Mouse (Mus musculus) neutrophil, adult 5-6 weeks (primary cell): ENCODE measurements around the gene Emsy. TPM values are rescaled to one million over a fixed set of nuclear protein-coding genes. Genes with fewer than 3 reads are reported as not detected.
A peak's percentile ranks its signal among the peaks of the same experiment; 100 is the strongest.

Experiments used
- ATAC-seq: fragments of 151-379, 151-347 bp; 2 replicates; pipeline ENCODE4 v1.8.0; 2017; ENCODE audit warnings: mild to moderate bottlenecking, moderate TSS enrichment; ENCODE audit not compliant: insufficient number of reproducible peaks, poor library complexity, low FRiP score, severe bottlenecking; ENCODE audit errors: extremely low read depth
- total RNA-seq: library from RNA; stranded (forward); fragments of 200-1000 nt; gene quantifications from 2 replicates; pipeline ENCODE4 v1.2.3, GENCODE M21; 2017

The Emsy gene
- total RNA-seq, 1 experiment from 2014 or later: 95.3 TPM

DNA sequence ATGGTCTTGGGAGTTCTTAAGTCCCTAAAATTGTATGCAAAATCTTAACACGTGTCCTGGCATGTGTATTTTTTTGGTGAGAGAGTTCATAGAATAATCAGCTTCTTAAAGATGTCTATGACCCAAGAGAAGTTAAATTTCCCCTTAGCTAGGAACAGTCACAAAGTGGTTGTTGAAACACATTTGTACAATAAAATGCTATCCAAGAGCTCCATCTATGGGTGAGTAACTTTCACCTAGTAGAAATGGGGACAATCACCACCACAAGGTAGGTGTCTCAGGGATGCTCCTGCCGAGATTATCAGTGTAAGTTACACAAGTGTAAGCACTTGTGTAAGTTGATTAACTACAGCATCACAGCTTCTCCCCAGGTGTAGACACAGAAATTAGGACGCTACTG is 67.6 kb downstream of the Emsy start:
- ATAC-seq: no peak

DNA sequence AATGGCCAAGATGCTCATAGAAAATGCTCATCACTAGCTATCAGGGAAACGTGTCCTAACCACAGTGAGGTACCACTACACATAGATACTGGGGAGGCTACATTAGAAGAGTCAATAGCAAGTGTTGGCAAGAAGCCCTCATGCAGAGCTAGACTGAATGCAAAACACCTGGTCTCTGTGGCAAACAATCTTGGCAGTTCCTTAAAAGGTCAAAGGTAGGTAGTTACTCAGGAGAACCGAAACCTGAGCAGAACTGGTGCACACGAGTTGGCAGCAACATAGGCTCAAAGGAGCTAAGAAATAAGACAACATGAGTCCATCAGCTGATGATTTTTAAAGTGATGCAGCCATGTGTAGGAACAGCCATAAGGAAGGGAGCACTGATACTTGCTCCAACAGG is 70.3 kb downstream of the Emsy start:
- peak; percentile 85 for ATAC-seq

DNA sequence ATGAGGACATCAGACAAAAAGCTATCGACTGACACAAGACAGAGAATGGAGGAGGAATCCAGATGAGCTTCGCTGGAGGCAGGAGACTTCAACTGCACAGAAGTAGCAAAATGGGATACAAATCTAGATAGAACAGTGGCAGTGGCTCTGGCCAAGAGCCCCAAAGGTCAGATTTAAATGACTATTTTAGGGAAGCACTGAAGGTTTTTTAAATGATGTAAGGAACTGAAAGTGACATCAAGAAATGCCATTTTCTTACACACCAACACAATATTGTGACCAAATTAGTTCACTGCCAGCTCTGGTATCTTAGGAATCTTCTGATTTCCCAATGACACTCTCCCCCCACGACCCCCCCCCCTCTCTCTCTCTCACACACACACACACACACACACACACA is 72.0 kb downstream of the Emsy start:
- no peak for ATAC-seq

DNA sequence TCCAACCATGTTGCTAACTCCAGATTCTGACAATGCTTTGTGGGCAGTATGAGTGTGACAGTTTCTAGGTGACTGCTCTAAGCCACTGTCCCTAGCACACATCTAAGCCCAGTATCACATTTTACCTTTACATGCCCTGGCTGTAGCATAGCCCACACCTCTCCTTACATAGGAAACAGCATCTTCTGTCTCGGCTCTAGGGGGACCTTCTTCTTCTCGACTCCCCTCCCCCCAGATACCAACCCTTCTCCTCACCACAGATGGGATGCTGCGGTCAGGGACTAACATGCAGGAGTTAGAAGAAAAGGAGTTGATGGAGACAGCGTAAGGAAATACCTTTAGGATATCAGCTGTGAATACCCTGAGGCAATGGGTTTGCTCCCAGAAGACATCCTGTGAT is 75.3 kb downstream of the Emsy start:
- ATAC-seq: no peak

DNA sequence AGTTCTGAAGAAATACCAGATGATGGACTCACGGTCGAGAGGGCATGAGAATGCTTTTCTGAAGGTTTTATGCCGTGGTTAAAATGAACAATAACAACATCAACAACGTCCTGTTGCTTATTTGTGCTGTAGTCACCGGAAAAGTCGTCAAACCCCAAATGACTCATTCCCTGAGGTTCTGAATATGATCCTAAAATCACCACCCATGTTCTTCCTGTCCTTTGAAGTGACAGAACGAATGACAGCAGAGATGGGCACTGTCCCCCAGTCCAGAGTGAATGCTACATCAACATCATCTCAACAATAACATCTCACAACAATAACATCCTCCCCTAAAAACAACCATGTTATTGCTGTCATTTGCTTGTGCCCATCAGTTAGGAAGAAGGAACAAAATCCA is 76.1 kb downstream of the Emsy start:
- no peak for ATAC-seq

DNA sequence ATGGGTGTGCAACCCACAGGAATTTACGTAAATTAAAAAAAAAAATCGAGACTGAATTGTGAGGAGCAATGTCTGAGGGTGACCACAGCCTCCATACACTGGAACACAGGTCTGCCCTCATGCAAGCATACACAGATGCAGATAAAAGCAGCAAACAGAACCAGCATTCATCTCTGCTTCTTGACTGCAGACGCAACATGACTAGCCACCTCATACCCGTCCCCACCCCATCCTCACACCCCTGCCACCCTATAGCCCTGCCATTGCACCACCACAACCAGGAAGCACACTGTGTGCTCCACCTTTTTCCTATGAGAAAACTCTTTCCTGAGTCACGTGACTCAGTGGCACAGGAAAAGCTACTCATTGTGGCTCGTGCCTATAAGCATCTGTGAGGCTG is 76.9 kb downstream of the Emsy start:
- ATAC-seq: no peak

DNA sequence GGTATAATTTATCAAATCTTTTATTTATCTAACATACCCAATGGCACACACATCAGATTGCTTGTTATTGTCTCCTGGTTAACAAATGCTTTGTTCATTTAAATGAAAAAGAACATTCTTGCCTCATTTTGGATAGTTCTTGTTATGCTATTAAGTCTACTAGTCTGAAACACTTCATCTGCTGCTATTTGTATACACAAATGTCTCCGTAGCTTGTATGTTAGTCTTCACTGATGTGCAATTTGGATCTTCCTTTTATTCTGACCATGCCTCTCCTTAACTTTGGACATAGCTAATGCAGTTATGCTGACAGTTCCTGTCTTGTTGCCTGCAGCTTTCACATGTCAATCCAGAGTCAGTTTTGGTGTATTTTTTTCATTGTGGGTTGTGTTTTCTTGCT is 79.1 kb downstream of the Emsy start:
- ATAC-seq: no peak

DNA sequence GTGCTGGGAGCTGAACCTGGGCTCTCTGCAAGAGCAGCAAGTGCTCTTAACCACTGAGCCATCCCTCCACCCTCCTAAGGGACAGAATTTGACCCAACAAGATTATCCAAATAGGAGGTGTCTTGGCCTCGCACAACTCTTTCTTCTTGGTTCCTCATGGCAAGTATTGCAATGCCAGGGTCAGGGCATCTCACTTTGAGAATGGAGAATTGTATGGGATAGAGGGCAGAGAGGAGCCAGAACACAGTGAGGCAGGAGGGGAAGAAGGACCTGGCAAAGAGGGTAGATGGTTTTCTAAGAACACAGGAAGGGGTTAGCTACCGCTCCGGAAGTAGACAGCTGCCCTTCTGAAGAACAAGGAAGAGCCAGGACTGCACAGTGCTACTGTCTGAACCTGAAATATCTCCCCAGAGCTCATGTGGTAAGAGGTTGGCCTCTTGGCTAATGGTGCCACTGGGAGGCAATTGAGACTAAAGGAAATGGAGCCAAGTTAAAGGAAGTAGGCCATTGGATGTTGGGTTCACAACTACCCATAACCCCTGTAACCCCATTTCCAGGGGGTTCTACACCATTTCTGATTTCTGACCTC is 80.8 kb downstream of the Emsy start:
- no peak for ATAC-seq

DNA sequence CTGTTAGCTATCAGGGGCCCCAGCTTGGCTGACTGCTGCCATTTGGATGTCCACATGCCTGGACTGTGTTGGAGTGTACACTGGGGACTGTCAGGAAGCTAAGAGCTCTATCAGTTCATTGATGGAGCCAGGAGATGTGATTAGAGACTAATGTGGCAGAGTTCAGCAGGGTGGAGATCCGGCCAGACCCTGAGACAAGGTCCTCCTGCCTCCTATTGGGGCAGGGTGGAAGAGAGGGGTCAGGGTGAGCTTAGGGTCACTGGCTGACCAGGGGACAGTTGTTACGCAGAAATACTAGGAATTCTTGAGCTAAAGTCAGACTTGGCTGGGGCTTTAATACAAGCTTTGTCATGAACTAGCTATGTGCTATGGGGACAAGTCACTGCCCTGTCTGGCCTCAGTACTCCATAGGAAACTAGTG is 81.8 kb downstream of the Emsy start:
- no peak for ATAC-seq

DNA sequence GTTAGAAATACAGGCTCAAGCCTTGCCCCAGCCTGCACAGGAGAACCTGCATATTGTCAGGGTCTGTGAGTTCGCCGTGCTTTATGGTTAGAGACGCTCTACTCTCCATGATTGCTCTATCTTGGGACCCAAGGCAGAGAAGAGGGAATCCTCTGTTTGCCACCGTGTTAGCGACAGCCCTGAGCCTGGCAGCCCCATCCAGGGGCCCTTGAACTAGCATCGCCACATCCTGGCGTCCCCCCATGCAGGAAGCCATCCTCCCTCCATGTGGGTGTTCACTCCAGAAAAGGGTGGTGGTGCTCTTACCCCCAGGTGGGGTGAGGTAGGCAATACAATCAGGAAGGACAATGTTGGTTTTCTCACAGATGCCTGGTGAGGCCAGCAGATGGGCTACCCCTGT is 82.3 kb downstream of the Emsy start:
- ATAC-seq: no peak

DNA sequence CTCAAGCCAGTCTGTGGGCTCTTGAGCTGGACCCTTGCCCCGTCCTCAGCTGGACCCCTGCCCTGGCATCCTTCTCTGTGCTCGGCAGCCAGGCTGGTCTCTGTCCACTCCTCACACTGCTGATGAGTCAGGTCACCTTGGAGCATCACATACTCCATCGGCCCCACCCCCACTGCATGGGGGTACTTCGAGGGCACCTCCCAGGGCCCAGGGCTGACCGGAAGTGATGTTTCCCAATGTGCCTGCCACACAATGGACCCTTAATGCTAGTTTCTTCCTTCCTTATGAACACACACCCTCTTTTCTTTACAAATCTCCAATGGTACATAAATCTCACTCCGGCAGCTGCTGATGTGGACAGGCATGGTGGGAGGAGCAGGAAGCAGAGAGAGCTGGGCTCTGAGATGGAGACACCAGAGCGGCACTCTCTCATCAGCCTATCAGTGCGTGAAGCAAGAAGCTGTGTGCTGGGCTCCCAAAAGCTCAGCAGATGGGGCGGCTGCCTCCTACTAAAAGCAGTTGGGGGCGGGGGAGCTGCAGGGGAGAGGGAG is 83.3 kb downstream of the Emsy start:
- ATAC-seq: 0 out of 2 replicates have a peak, but pooled peaks have one; percentile 23

DNA sequence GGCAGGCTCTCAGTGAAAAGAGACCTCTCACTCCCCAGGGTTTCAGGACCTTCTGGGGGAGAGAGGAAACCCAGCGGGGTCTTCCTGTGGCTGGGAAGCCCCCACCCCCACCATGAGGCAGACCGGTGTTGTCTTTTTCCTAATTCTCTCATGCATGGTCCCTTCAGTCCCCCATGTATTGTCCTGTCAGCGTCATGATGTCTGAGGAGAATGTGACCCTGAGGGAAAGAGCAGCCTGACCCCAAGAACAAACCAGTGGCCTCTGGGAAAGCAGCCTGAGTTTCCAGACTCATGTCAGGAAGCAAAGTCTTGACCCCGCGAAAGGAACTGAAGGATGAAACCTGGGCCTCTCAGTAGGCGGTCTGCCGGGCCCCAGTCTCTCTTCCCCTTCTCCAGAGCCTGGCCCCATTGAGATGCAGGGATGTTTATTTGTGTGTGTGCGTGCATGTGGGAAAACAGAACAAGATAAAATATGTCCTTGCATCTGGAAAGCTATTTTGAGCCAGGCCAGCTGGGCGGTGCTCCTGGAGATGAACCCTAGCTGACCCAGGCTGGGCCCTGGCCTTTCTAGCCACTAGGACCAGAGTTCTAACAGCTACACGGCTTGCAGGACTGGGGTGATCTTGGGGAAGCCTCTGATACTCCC is 84.2 kb downstream of the Emsy start:
- ATAC-seq: no peak

DNA sequence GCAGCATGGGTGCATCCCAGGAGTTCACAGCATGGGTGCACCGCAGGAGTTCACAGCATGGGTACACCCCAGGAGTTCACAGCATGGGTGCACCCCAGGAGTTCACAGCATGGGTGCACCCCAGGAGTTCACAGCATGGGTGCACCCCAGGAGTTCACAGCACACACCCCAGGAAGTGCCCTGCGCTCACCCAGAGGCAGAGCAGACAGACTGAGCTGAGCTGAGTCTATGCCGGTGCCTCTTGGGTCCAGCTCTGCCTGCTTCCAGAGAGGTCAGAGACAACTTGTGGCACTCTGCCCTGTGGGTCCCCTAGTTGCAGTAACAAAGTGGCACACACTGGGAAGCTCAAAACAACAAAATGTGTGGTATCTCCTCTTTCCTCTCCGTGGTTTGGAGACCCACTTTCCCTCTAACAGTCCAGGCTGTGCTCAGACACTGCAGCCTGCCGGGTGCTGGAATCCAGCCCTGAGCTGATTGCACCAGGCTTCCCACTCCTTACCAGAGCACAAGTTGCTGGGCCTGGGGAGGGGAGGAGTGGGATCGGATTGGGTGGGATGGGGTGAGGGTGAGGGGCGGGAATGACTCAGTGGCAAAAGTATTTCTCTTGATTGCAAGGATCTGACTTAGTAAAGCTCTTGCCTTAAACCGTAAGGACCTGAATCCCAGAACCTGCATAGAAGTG is 85.6 kb downstream of the Emsy start:
- ATAC-seq: no peak

DNA sequence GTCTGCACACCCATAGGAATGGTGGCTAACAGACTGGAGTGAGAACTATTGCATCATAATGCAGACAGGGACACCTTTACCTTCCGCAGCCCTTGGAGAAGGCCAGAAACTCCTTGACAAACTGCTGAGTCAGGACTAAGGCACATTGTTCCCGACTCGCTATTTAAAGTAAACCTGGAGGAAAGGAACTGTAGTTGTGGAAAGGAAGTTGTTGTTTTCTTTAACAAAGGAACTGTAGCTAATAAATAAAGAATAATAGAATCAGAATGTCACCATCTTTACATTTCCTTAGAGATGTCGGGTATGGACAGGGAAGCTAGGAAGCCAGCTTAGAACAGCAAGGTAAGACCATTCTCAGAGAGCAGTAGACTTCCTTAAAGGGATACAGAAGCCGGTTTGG is 89.5 kb downstream of the Emsy start:
- ATAC-seq: no peak

DNA sequence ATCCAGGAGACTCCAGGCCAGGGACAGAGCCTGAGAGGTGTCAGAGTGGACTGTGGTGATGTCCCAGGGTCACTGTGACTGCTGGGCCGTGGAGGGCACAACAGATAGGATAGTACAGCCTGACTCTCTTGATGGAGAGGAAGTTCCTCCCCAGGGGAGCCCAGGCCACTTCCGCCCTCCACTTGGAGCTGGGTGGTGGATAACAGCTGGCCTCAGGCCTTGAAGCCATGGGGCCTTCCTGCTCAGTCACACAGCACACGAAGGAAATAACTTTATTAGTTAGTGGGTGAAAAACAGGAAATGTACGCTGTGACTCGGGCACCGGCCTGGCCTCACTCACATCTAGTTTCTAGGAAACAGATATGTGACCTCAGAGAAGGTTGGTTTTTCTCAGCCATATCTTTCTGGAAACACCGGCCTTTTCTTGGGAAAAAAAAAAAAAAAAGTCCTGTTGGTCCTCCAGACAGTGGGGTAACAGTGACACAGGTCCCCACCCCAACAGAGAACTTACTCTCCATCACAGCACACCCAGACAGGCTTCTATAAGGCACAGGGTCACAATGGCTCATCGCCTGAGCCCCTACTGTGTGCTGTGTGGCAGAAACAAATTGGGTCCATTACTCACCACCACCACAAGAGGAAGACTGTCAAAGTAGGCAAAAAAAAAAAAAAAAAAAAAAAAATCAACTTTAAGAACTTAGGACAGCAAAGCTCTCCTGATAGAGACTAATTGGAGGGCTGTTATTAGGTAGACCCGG is 91.8 kb downstream of the Emsy start:
- ATAC-seq: 0 out of 2 replicates have a peak, but pooled peaks have one; percentile 7

DNA sequence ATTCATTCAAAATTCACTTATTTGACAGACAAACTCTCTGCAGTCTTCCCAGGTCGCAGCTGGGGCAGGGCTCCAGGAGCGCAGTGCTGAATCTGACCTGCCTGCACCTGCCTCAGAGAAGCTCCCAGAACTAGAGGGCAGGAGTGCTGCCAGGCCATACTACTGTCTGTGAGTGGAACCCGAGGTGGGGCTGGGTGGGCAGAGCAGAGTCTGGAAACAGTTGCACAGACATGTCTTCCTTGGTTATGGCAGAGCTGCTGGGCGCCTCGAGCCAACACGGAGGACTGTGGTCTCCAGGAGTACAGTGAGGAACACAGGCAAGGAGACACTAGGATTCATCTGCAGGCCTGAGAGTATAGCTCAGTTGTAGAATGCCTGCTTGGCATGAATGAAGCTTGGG is 92.6 kb downstream of the Emsy start:
- ATAC-seq: no peak

DNA sequence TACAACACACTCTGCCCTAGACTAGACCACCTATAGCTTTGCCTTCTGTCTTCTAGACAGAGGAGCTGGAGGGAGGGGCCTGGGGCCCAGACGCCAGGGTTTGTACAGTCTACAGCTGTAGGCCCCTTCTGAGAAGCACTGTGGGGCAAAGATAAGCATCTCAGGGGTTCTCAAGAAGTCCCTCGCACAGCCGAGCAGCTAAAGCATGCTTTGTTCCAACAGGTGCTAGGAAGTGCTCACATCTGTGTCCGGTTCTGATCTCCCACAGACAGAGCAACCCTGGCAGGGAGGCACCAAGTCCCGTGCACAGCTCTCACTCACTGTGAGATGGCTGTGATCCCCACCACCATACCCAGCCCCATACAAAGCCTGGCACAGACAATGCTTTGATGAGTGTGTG is 93.6 kb downstream of the Emsy start:
- no peak for ATAC-seq

DNA sequence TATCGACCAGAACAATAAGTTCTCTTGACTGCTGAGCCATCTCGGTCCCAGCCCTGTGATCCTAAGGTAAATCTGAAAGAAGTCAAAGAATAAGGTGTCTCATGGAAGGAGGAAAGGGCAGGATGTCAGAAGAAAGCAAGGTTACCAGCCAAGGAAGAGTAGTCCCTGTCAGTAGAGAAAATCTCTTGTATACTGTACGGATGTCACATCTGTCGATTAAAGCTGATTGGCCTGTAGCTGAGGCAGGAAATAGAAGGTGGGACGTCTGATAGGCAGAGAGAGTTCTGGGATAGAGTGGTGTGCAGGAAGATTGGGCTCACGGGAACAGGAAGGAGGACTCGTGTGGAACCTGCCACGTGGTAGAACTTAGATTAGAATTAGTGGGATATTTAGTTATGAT is 94.4 kb downstream of the Emsy start:
- ATAC-seq: no peak

DNA sequence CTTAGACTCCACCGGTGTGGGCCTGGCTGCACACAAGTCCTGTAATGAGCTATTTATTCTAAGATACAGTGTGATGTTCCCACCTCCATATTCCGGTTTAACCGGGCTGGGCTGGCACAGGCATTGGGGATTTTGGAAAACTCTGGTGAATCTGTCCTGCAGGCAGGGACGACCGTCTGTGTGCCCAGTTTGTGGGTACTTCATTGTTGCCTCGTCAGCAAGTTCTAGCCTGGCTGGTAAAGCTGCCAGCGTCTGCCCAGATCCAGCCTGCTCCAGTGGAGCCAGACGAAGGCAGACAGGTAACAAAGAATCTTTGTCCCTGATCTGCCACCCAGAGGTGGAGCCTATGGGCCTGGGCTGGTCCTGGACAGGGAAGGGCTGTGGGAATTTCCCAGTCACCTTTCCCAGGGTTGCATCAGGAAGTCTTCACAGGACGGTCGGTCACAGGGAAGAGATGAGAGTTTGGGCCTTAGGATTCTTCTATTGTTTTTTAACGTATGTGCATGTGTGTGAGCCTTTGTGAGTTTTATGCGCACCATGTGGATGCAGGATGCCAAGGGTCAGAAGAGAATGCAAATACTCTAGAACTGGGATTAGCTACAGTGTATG is 94.9 kb downstream of the Emsy start:
- ATAC-seq: no peak
